Mouse (Mus musculus) forebrain, embryonic 15.5 days (tissue): ENCODE data around the gene Nsd2. TPM values are rescaled to one million over a fixed set of nuclear protein-coding genes. Genes with fewer than 3 reads are reported as not detected.
"Not testable (repeated sequence)": the region's sequence is repeated elsewhere in the genome, so short reads cannot be mapped to it uniquely, and the experiment has no call there.

Experiments
- ATAC-seq: fragments of 200-750 bp; cut with Nextera tagmentation; replicated peaks from 2 replicates; pipeline ENCODE4 v1.8.0; 2017; ENCODE audit warnings: mild to moderate bottlenecking, moderate TSS enrichment, moderate library complexity
- H3K27ac ChIP-seq: fragments of 300-500 bp; sonication (generic); replicated peaks from 2 replicates; pipeline ENCODE4 v1.5.1; 2015; ENCODE audit warnings: mild to moderate bottlenecking, inconsistent platforms
- H3K27me3 ChIP-seq: fragments of 300-500 bp; sonication (generic); 2 replicates; pipeline ENCODE4 v1.6.1; 2015; ENCODE audit warnings: inconsistent platforms
- H3K36me3 ChIP-seq: fragments of 300-500 bp; sonication (generic); 2 replicates; pipeline ENCODE4 v1.6.1; 2015; ENCODE audit warnings: mild to moderate bottlenecking, inconsistent platforms
- H3K4me1 ChIP-seq: fragments of 300-500 bp; sonication (generic); 2 replicates; pipeline ENCODE4 v1.6.1; 2015; ENCODE audit warnings: inconsistent platforms
- H3K4me2 ChIP-seq: fragments of 300-500 bp; sonication (generic); replicated peaks from 2 replicates; pipeline ENCODE4 v1.6.1; 2015; ENCODE audit warnings: mild to moderate bottlenecking, inconsistent platforms
- H3K4me3 ChIP-seq: fragments of 300-500 bp; sonication (generic); 2 replicates; pipeline ENCODE4 v1.5.1; 2015; ENCODE audit warnings: mild to moderate bottlenecking, inconsistent platforms
- H3K9ac ChIP-seq: fragments of 300-500 bp; sonication (generic); replicated peaks from 2 replicates; pipeline ENCODE4 v1.6.1; 2015; ENCODE audit warnings: mild to moderate bottlenecking, inconsistent platforms
- H3K9me3 ChIP-seq: fragments of 300-500 bp; sonication (generic); 2 replicates; pipeline ENCODE4 v1.6.1; 2016; ENCODE audit warnings: inconsistent platforms
- WGBS: fragments of 180-500 bp; shearing (Covaris S2); methylation state at CpG from one replicate; pipeline ENCODE4 v1.1.7; 2015; ENCODE audit warnings: mixed read lengths; 5-methylcytosine and 5-hydroxymethylcytosine counted together
- polyA plus RNA-seq: library from polyadenylated mRNA; unstranded; fragments of >200 nt; fragmentation: Nextera tagmentation; extraction: Ambion mirVana; gene quantifications from 2 replicates; pipeline ENCODE4 v1.2.1, GENCODE M21; 2015

Gene Nsd2
- polyA plus RNA-seq, 1 experiment from 2014 or later: 92.3 TPM

DNA sequence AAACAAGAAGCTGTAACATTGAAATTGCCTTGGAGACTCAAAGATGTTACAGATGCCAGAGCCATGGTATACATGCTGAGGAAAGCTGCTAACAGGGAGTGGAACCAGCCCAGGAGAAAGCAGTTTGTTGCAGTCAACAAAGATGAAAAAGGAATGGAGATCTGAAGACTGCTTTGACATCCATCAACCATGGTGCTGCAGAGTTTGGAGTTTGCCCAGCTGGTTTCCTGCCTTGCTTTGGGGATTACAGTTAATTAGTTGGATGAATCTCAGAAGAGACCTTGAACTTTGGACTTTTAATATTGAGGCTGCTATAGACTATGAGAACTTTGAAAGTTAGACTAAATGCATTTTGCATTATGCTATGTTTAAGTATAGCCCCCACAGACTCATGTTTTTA lies 94.5 kb downstream of the Nsd2 start:
- not testable (repeated sequence) for H3K27me3 ChIP-seq, H3K9ac ChIP-seq, H3K4me2 ChIP-seq, H3K4me3 ChIP-seq, ATAC-seq, H3K9me3 ChIP-seq, H3K4me1 ChIP-seq, H3K27ac ChIP-seq
- H3K36me3 ChIP-seq: peaks cover 49% of the 10 kb centered on the region

GRCm38 (mm10) chr5:33916616-33917015 lies 96.1 kb downstream of the Nsd2 start:
- not testable (repeated sequence) for H3K9ac ChIP-seq, H3K9me3 ChIP-seq, H3K4me2 ChIP-seq, H3K27me3 ChIP-seq, H3K4me1 ChIP-seq, ATAC-seq, H3K4me3 ChIP-seq, H3K27ac ChIP-seq
- WGBS: 93% methylated on average over 2 of the region's 2 CpGs
- H3K36me3 ChIP-seq: peaks cover 63% of the 10 kb centered on the region

DNA sequence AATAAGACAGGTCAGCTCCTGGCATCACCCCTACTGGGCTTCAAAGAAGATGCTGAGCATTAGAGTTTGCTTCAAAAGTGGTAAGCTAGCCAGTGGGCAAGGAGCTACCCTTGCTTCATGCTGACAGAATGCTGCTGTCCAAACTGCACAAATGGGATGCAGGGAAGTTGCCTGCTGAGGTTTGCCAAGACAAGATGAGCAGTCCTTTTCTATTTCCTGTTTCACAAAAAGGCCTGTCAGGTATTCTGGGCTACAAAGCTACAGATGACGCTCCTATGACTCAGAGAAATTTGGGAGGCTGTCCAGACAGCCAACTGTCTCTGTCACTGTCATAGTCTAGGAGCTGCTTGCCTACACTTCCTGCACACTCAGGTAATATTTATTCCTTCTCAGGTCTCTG lies 98.9 kb downstream of the Nsd2 start:
- H3K27me3 ChIP-seq: no peaks in the 10 kb centered on the region
- peaks cover 54% of the 10 kb centered on the region for H3K36me3 ChIP-seq
- H3K9ac ChIP-seq: no peak overlapping the region
- H3K4me3 ChIP-seq: no peak overlapping the region
- no peaks in the 10 kb centered on the region for H3K9me3 ChIP-seq
- no peak overlapping the region for H3K27ac ChIP-seq
- 93% methylated on average over 1 of the region's 1 CpGs for WGBS
- no peaks in the 10 kb centered on the region for H3K4me1 ChIP-seq
- no peak overlapping the region for H3K4me2 ChIP-seq
- no peak for ATAC-seq

- Histone ChIP-seq H3K4me2 (no peak overlapping the region), H3K27me3 (no peaks in the 10 kb centered on the region), H3K4me3 (no peak overlapping the region), H3K27ac (no peak overlapping the region), H3K36me3 (peaks cover 54% of the 10 kb centered on the region), H3K9me3 (no peaks in the 10 kb centered on the region), H3K9ac (no peak overlapping the region), H3K4me1 (no peaks in the 10 kb centered on the region)
- ATAC-seq: no peak
- 94% methylated on average over 2 of the region's 2 CpGs for WGBS
Measured at GRCm38 (mm10) chr5:33920037-33920436, 99.5 kb downstream of the Nsd2 start.

DNA sequence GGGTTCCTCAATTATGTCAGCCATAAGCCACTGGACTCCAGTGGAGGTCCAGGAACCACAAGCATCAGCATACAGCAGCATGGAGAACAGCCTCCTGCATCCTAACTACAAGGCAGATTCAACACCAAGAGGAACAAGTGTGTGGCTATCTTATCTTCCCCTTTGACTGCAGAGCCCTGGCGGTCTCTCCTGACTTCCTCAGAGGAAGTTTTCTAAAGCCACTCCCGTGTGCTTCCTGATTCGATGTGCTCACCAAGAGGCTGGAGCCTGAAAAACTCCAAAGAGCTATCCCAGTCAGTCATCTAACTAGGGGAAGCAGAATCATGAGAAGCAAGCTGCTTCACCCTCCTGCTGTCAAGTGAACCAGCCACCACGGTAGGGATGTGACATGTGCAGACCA lies 100.4 kb downstream of the Nsd2 start:
- no peak overlapping the region for H3K4me3 ChIP-seq
- no peaks in the 10 kb centered on the region for H3K27me3 ChIP-seq
- no peak for ATAC-seq
- H3K27ac ChIP-seq: no peak overlapping the region
- H3K4me2 ChIP-seq: no peak overlapping the region
- no peaks in the 10 kb centered on the region for H3K4me1 ChIP-seq
- no peaks in the 10 kb centered on the region for H3K9me3 ChIP-seq
- H3K9ac ChIP-seq: no peak overlapping the region
- WGBS: 93% methylated on average over 4 of the region's 4 CpGs
- H3K36me3 ChIP-seq: peaks cover 48% of the 10 kb centered on the region

- Histone ChIP-seq H3K27me3 (no peaks in the 10 kb centered on the region), H3K36me3 (peaks cover 48% of the 10 kb centered on the region), H3K4me3 (no peak overlapping the region), H3K27ac (no peak overlapping the region), H3K4me2 (no peak overlapping the region), H3K9ac (no peak overlapping the region), H3K9me3 (no peaks in the 10 kb centered on the region), H3K4me1 (no peaks in the 10 kb centered on the region)
- 90% methylated on average over 7 of the region's 7 CpGs for WGBS
- no peak for ATAC-seq
Measured at GRCm38 (mm10) chr5:33921486-33922235, 101.1 kb downstream of the Nsd2 start.

GRCm38 (mm10) chr5:33922566-33922965 lies 102.0 kb downstream of the Nsd2 start:
- Histone ChIP-seq H3K9ac (no peak overlapping the region), H3K27me3 (no peaks in the 10 kb centered on the region), H3K36me3 (peaks cover 43% of the 10 kb centered on the region), H3K27ac (no peak overlapping the region), H3K4me2 (no peak overlapping the region), H3K9me3 (no peaks in the 10 kb centered on the region), H3K4me3 (no peak overlapping the region), H3K4me1 (no peaks in the 10 kb centered on the region)
- WGBS: 42% methylated on average over 2 of the region's 2 CpGs
- no peak for ATAC-seq

DNA sequence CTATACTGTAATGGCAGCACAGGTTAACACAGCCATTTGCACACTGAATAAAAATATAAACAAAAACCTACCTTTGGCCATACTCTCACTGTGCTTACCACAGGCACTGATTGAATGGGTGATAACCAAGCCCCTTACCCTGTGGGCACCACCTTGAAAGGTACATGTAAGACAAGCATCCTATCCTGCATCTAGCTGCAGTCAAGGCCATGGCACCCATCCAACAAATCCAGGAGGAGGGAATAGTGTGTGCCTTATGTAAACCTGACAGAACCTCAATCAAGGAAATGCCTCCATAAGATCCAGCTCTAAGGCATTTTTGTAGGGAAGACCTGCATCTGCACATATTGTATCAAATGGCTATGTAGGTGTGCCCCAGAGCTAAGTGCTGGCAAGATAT lies 105.6 kb downstream of the Nsd2 start:
- Histone ChIP-seq H3K27ac (no peak overlapping the region), H3K4me1 (no peaks in the 10 kb centered on the region), H3K36me3 (peaks cover 36% of the 10 kb centered on the region), H3K4me2 (no peak overlapping the region), H3K9me3 (no peaks in the 10 kb centered on the region), H3K27me3 (no peaks in the 10 kb centered on the region), H3K4me3 (no peak overlapping the region), H3K9ac (no peak overlapping the region)
- no peak for ATAC-seq

- WGBS: 78% methylated on average over 2 of the region's 2 CpGs
- no peak for ATAC-seq
Measured at GRCm38 (mm10) chr5:33932413-33932812, 111.9 kb downstream of the Nsd2 start.

GRCm38 (mm10) chr5:33934081-33934480 lies 113.6 kb downstream of the Nsd2 start:
- Histone ChIP-seq H3K36me3 (peaks cover 12% of the 10 kb centered on the region), H3K4me3 (no peak overlapping the region)

More at GRCm38 (mm10) chr5:33932413-33932812, 111.9 kb downstream of the Nsd2 start:
- H3K4me1 ChIP-seq: peaks cover 34% of the 10 kb centered on the region
- peaks cover 18% of the 10 kb centered on the region for H3K36me3 ChIP-seq
- no peak overlapping the region for H3K4me2 ChIP-seq
- no peaks in the 10 kb centered on the region for H3K9me3 ChIP-seq
- no peak overlapping the region for H3K9ac ChIP-seq
- no peak overlapping the region for H3K27ac ChIP-seq
- no peaks in the 10 kb centered on the region for H3K27me3 ChIP-seq
- H3K4me3 ChIP-seq: no peak overlapping the region

DNA sequence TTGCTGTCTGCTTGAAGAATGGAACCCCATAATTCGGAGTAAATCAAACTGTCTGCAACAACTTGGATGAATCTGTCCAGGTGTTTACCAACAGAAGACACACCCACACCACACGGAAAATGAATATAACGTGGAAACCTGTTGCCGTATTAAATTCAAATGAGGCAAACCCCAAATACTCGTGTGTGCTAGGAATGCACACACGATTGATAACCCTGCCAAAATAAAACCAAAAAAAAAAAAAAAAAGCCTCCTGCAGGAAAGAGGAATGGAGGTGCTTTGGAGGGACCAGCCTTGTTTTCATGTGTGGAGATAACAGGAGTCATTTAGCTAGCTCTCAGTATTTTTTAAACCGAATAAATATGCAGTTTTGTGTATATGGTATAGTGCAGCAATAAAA lies 114.4 kb downstream of the Nsd2 start:
- peak overlapping the region; percentile 89 for H3K4me3 ChIP-seq
- no peaks in the 10 kb centered on the region for H3K9me3 ChIP-seq
- H3K27ac ChIP-seq: no peak overlapping the region
- H3K27me3 ChIP-seq: no peaks in the 10 kb centered on the region
- peaks cover 34% of the 10 kb centered on the region for H3K4me1 ChIP-seq
- peaks cover 6% of the 10 kb centered on the region for H3K36me3 ChIP-seq
- 79% methylated on average over 7 of the region's 7 CpGs for WGBS
- peak overlapping the region; percentile 51 for H3K4me2 ChIP-seq
- 0 out of 2 replicates have a peak overlapping the region, but pooled peaks have one; percentile 76 for H3K9ac ChIP-seq
- ATAC-seq: no peak

More at GRCm38 (mm10) chr5:33934081-33934480, 113.6 kb downstream of the Nsd2 start:
- Histone ChIP-seq H3K9ac (no peak overlapping the region), H3K4me2 (peak overlapping the region; percentile 51; the same call in 1 of the 2 replicates), H3K4me1 (peaks cover 34% of the 10 kb centered on the region), H3K27ac (no peak overlapping the region), H3K27me3 (no peaks in the 10 kb centered on the region), H3K9me3 (no peaks in the 10 kb centered on the region)
- ATAC-seq: no peak
- 83% methylated on average over 2 of the region's 2 CpGs for WGBS

DNA sequence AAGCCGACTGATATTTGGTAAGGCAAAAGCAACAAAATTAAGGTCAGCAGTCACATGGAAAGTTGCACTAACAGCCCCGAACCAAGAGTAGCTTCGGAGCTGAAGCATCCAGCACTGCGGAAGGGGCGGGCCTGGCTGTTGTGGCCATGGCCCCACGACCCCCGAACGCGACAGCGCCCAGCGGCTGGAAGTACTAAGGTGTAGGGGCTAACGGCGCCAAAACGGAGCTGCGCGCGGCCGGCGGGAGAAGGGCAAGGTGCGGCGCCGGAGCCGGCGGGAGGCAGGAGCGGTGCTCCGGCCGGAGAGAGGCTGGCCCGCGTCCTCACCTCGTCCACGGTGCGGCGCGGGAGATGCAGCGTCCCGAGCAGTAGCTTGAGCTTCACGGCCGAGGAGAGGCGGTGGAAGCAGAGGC lies 115.2 kb downstream of the Nsd2 start:
- Histone ChIP-seq H3K4me2 (peak overlapping the region; percentile 51), H3K9me3 (no peaks in the 10 kb centered on the region), H3K36me3 (no peaks in the 10 kb centered on the region), H3K9ac (peak overlapping the region; percentile 76), H3K4me1 (peaks cover 34% of the 10 kb centered on the region), H3K4me3 (peak overlapping the region; percentile 89), H3K27me3 (no peaks in the 10 kb centered on the region), H3K27ac (peak overlapping the region; percentile 95)
- peak; percentile 55; the same call in 1 of the 2 replicates for ATAC-seq
- under 1% methylated on average over 39 of the region's 39 CpGs for WGBS
